Mouse (Mus musculus) olfactory bulb, adult 2 months (tissue): ENCODE data around the gene Mpc1.

ENCODE experiments used
- CTCF ChIP-seq: fragments of 200-500 bp; IDR thresholded peaks from 2 replicates; pipeline ENCODE4 v1.5.1; 2012; ENCODE audit warnings: low read depth, mild to moderate bottlenecking, low read length, moderate library complexity; ENCODE audit not compliant: insufficient read depth
- POLR2A ChIP-seq: fragments of 200-500 bp; IDR thresholded peaks from 2 replicates; pipeline ENCODE4 v1.6.1; 2012; ENCODE audit warnings: mild to moderate bottlenecking, low read depth, low read length, moderate library complexity; ENCODE audit not compliant: insufficient read depth

DNA sequence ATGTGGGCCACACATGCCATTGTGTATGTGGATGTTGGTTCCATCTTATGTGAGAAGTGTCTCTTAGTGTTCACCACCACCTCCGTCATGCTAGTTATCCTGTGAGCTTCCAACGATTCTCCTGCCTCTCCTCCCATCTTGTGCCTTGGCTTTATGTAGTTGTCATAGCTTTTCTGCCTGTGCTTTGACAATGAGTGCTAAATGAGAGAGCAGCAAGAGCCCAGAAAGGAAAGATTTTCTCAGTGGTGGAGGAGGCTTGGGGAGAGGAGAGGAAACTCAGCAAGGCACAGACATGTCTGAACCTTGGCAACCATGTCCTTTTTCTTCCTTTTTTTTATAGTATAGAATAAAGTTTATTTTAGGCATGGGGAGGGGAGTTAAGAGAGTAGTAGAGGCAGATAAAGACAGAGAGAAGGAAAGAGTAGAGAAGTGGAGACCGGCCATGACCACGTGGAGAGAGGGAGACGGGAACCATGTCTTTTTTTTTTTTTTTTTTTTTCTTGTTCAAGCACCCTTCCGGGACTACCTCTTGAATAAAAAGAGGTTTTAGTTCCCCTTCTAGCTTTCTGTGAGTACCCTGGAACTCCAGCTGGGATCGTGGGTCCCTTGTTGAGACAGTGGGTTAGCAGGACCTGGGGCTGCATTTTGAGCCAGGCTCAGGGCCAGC, 20.2 kb downstream of the Mpc1 start:
- TF ChIP-seq CTCF, result no peak
- TF ChIP-seq POLR2A, result no peak
